Mouse (Mus musculus): ENCODE measurements around the gene Oxtr.

Gene Oxtr

GRCm38 (mm10) chr6:112488821-112489180, 942 bp downstream of the Oxtr start:
- no peak for DNase-seq (ENCODE audit: low read depth, low spot score)

DNA sequence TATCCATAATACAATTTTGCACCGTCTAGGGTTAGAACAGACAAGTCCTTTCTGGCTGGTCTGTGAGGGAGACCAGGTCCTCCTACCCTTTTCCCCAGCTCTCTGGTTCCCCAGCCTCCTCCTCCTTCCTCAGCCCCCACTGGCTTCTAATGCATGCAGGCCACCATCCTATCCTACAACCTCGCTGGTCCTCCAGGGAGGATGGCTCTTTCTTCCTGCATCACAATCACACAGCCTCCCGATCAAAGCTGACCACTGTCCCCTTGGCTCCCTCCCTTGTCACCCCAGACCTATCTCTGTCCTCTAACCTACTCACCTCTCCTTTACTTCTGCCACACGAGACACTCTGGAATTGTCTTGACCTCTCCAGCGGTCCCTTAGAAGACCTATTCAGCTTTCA, 1.8 kb downstream of the Oxtr start:
- no peak for DNase-seq (ENCODE audit: low read depth, low spot score)

DNA sequence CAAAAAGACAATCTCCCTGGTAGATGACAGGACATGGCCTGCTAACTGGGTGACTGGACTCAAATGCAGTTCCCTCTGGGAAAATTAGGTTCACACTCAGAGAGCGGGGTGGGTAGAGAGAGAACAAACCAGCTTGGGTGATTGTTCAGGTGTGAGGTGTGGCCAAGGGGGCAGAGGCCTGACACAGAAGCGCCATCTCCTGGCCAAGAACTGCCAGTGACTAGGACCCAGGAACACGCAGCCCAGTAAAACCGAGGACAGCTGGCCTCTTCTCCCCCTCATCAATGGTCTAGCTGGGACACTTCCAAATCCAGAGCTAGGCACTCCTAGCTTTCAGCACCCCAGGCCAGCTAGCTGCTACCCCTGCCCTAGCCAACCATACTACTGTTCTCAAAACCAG, 5.4 kb downstream of the Oxtr start:
- no peak for DNase-seq (ENCODE audit: low read depth, low spot score)

- no peak for DNase-seq (ENCODE audit: low read depth, low spot score)
These were observed 9.9 kb downstream of the Oxtr start for GRCm38 (mm10) chr6:112479861-112480260.

DNA sequence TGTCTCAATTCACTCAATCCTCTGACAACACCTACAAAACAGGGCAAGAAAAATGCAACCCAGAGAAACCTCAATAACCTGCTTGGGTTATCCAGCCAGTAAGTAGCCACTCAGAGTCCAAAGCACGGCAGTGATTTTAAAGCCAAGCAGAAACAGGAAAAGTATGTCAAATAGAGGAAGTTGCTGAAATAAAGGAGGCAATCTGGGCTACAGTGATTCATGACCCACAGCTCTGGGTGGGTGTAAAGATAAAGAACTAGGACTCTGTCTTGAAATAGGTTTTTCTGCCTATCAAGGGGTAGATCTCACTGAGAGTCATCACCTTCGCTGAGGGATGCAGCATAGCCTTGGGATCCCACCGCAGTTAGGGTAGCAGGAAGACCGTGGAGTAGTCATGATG, 18.1 kb downstream of the Oxtr start:
- DNase-seq (ENCODE audit: low read depth, low spot score), result no peak

DNA sequence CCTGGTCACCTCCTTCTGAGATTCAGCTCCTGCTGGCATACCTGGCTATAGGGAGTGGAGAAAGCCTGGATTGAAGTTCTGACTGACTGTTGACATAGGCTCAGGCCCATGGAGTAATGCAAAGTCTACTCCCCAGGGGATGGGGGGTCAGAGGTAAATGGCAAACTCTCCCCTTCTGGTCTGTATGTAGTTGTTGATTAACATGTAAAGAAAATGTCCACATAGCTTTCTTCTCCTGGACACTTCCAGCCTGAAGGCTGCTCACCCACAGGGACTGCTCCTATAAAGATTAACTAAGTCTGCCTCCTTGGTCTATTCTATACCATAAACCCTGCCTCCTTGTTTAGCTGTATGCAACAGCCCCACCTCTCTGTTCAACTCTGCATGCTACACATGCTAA, 23.7 kb downstream of the Oxtr start:
- DNase-seq (ENCODE audit: low read depth, low spot score), result no peak

- no peak for DNase-seq (ENCODE audit: low read depth, low spot score)
These were observed 24.3 kb downstream of the Oxtr start for GRCm38 (mm10) chr6:112465441-112465840.

DNA sequence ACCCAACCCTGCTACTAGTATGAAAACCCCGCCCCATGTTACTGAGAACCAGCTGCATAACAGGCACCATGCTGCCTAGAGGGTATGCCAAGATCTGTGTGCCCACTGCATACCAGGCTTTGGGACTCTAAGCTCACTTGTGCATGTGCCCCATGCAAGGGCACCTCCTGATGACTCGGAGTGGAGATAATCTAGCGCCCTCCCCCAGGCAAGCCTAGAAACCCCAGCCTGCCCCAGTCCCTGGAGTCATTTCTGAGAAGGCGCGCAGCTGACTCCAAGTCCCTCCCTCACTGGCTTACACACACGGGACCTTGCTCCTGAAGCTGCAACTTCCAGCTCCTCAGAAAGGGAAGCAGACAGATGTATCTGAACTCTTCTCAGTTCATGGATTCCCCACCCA, 26.4 kb downstream of the Oxtr start:
- no peak for DNase-seq (ENCODE audit: low read depth, low spot score)

GRCm38 (mm10) chr6:112461459-112461858, 28.3 kb downstream of the Oxtr start:
- DNase-seq (ENCODE audit: low read depth, low spot score), result no peak

- no peak for DNase-seq (ENCODE audit: low read depth, low spot score)
These were observed 30.4 kb downstream of the Oxtr start, which contains the start of gene Cav3 for GRCm38 (mm10) chr6:112459341-112459749. Cav3 (plus strand) TSS chr6:112459505.

DNA sequence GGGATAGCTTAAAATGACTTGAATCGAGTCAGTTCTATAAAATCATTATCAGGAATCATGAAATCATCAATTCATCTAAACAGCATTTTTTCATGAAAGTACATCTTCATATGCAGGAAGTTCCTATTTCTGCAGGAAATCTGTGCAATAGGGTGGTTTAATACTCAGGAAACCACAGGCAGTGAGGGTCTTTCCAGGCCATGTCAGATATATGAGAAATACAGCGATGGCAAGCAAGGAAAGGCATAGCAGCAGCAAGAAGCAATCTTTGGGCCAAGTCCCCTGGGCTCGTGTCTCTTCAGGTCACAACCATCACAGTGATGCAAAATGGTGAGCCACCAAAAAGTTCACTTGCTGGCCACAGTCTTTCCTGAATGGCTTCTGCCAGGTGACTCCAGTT, 44.1 kb downstream of the Oxtr start:
- DNase-seq (ENCODE audit: low read depth, low spot score), result no peak

GRCm38 (mm10) chr6:112426018-112426732, 63.6 kb downstream of the Oxtr start:
- DNase-seq (ENCODE audit: low read depth, low spot score), result no peak

GRCm38 (mm10) chr6:112423746-112424501, 65.8 kb downstream of the Oxtr start:
- no peak for DNase-seq (ENCODE audit: low read depth, low spot score)

Measured in embryo, embryonic 11.5 days (tissue).